Mouse (Mus musculus) testis, adult 2 months (tissue): ENCODE results near the gene Exosc10.

ENCODE experiments used
- CTCF ChIP-seq: fragments of 200-500 bp; IDR thresholded peaks from 2 replicates; pipeline ENCODE4 v1.5.1; 2012; ENCODE audit warnings: low read depth, mild to moderate bottlenecking, inconsistent platforms, low read length, moderate library complexity; ENCODE audit not compliant: control insufficient read depth, insufficient read depth, insufficient replicate concordance
- POLR2A ChIP-seq: fragments of 200-500 bp; IDR thresholded peaks from 2 replicates; pipeline ENCODE4 v1.6.1; 2012; ENCODE audit warnings: low read depth, mild to moderate bottlenecking, inconsistent platforms, low read length, moderate library complexity; ENCODE audit not compliant: control insufficient read depth

GRCm38 (mm10) chr4:148586648-148587047 is 28.4 kb downstream of the Exosc10 start:
- TF ChIP-seq CTCF (no peak), POLR2A (no peak)
